Mouse (Mus musculus) adrenal gland, adult (tissue): ENCODE data around the gene Capn2.

Source experiments
- DNase-seq, 2 experiments: peaks; one replicate each; pipeline ENCODE4 v3.0.0; 2022 to 2023; ENCODE audit warnings: low spot score in 1 of 2; ENCODE audit not compliant: inconsistent age in 2 of 2

The Capn2 gene

GRCm38 (mm10) chr1:182516758-182517676 is at the start of gene Capn2:
Capn2 (minus strand) TSS chr1:182517608.
- peak; percentile 91 to 96 for DNase-seq

DNA sequence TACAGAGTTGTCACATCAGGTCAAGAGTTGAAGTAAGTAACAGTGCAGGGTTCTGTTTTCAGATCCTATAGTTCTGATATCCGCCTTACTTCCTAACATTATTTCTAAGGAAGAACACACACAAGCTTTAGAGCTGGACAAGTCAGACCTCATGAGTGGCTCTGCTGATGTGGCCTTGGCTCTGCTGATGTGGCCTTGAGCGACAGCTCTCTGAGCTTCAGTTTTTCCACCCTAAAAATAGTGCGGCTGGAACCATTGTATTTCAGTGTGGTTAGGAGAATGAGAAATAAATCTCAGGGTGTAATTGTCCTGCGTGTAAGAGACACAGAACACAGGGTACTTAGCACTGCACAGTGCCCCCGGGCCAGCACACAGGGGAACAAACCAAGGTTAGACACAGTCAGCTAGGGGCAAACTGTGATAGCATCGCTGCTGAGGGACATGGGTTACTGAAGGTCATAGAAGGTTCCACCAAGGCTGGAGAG is 48.0 kb upstream of the Capn2 start:
- peak; percentile 63 to 81 for DNase-seq

GRCm38 (mm10) chr1:182564408-182565120 is 47.2 kb upstream of the Capn2 start, which contains the start of gene Capn8:
Capn8 (plus strand) TSS chr1:182565007.
- DNase-seq: peak; percentile 20 to 51

DNA sequence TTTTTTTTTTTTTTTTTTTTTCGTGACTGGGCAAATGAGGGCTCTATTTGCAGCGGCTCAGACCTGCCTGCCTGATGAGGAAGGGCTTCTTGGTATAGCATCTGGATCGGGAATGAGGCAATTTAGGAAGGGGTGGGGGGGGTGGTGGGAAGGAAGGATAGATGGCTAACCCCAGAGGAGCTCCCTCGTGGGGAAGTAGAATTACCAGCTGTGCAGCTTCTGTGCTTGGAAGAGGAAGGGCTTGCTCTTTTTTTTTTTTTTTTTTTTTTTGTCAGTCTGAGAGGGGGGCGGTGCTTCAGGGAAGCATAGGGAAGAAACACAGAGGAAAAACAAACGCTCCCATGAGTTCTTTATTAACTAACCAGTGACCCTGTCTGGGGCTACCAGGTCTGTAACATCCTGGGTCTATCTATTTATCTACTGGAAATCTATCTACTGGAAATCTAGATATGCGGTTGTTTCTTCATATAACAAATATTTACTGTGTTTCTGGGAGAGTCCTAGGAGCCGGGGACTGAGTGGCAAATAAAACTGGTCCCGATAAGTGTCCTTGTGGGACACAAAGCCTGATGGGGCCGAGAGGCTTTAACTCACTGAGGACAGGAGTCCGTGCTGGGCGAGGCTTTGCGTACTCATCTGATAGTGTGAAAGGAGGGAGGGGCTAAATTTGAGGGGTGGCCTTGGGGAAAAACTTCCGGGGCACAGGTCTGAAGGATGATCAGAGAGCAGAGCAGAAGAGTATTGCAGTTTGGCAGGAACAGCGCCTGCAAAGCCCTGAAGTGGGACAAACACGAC is 45.4 kb upstream of the Capn2 start:
- DNase-seq: no peak

DNA sequence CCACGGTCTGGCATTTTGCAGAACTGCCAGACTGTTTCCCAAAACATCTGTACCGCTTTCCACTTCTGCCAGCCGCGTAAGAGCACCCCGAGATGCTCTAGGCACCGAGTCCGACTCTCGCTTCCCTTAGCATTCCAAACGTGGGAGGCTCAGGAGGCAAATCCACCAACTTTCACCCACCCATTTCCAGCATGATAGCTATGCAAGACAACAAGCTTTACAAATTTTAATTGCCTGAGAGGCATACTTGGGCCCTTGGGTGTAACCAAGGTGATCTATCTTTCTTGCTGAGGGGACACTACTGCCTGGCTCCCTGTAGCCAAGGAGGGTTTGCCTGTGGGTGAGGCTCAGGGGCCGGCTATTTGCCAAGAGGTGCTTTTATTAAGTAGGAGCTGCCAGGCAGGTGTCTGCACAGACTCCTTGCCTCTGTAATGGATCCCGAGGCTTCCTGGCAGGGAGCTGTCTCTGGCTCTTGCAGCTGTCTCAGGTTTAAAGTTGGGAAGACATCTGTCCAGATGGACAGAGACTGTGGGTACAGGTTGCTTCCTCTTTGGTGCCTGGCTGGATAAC is 44.6 kb upstream of the Capn2 start:
- no peak for DNase-seq

DNA sequence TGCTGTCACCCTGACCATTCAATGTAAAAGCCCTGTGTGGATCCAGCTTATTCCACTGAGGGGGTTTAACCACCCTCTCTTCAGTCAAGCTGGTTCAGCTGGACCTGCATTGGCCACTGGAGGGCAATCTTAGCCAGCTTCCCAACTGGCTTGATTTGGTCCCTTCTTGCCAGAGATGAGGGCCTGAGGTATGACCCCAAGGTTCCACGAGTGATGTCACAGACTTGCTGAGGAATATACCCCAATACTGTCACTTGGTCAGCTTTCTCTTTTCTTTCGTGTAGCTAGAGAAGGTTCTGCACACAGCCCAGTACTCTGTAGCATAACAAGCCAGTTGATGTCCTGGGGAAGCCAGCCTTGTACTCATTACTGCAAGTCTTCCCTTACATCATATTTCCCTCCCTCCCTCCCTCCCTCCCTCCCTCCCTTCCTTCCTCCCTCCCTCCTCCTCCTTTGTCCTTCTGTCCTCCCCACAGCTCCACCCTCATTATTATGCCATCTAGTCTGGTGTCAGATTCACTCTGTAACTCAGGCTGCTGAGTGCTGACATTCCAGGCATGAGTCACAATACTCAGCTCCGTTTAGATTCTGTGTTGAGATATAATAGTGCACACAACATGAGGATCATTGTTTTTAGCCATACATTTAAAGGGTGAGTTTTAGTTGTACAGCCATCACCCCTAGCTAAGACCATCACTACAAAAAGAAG is 43.1 kb upstream of the Capn2 start:
- peak; percentile 42 to 86 for DNase-seq

GRCm38 (mm10) chr1:182559530-182559929 is 42.1 kb upstream of the Capn2 start:
- DNase-seq: no peak

GRCm38 (mm10) chr1:182558271-182558670 is 40.9 kb upstream of the Capn2 start:
- DNase-seq: no peak

DNA sequence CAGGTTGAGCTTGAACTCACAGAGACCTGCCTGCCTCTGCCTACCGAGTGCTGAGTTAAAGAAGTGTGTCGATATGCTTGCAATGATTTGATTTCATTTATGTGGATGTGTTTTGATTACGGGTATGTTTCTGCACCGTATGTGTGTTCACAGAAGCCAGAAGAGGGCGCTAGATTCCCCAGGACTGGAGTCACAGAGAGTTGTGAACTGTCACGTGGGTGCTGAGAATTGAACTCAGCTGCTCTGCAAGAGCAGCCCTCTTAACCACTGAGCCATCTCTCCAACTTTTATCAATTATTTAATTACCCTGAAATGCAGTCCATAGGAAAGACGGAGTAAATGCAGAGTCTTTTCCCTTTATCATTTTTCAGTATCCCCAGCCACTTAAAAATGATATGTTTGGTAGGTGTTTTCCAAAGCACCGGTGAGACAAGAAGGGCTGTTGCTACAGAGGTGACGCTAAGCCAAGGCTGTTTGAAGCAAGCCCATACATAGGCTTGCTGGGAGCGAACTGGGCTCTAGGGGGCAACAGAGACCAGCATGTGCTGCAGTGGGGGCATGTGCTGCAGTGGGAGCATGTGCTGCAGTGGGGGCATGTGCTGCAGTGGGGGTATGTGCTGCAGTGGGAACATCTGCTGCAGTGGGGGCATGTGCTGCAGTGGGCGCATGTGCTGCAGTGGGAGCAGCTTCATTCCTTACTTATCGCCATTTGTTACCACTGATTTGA is 36.4 kb upstream of the Capn2 start:
- peak; percentile 43 to 80 for DNase-seq

DNA sequence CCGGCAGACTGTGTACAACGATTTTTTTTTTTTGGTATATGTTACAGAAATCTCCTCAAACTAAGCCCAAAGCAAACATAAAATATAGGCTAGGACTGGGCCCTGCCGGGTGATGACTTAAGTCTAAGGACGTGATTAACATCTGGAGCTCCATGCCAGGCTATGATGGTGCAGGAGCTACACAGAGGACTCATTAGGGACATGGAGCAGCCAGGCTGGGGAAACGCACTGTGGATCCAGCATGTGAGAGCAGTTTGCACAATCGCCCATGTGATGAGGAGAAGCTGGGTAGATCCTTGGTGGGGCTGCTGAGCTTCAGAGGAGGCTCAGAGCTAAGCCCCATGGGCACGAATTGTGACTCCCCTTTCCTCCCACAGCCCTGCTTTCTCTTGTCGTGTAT is 33.4 kb upstream of the Capn2 start:
- no peak for DNase-seq

- no peak for DNase-seq
These were observed 26.5 kb upstream of the Capn2 start for GRCm38 (mm10) chr1:182543906-182544305.

DNA sequence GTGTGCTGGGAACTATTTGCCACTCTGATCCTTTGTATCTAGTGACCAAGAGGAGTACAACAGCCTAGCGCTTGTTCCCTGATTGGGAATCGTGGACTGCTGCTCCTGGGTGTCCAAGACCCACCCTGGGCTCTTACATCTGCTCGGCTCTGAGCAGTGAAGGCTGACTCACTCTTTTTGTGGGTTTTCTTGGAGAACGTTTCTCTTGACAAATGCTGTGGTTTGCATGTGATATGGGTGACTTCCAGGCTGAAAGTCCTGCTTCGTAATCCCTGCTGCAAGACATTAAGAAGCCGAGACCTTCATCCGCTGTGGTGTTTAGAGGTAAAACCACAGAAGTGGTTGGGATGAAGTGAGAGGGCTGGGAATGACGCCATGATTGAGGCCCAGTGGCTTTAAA is 25.7 kb upstream of the Capn2 start:
- DNase-seq: no peak

DNA sequence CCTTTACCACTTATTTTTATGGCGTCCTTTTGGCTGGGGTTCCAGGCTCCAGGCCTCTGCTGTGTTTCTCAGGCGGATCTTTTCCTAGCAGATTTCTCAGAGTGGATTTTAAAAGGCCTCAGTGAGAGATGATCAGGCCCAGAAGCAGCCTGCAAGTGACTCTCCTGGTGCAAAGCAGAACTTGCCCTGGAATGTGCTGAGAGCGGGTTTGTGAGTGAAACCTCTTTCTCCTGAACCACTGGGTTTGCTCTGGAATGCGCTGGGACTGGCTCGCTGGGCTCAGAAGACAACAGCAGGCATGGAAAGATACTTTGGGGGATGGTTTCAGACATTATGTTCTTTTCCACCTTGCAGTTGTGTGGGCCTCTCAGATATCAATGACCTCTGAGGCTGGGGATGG is 24.7 kb upstream of the Capn2 start:
- no peak for DNase-seq

GRCm38 (mm10) chr1:182539023-182539940 is 21.9 kb upstream of the Capn2 start:
- peak; percentile 74 to 94 for DNase-seq

DNA sequence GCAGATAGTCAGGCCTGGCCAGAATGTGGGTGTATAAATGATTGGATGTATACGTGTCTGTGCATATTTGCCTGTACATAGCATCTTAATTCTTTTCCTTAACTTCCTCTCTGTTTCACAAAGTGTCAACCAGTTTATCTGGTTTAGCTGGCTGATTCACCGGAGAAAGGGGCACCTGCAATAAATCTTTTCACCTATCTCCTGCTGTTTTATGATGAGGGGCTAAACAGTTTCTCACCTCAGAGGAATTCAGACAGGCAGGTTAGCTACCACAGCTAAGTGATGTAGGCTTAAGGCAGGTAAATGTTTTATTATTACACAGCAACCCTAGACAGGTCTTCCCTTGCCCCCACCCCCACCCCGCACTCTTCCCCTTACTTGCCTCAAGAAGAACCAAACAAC is 17.7 kb upstream of the Capn2 start:
- no peak for DNase-seq

- no peak for DNase-seq
These were observed 16.2 kb upstream of the Capn2 start for GRCm38 (mm10) chr1:182533583-182533982.

GRCm38 (mm10) chr1:182527921-182528858 is 10.8 kb upstream of the Capn2 start:
- peak; percentile 82 to 89 for DNase-seq
